Mouse (Mus musculus) CD8-positive naive resting alpha-beta T cell, adult 2 months (primary cell): ENCODE measurements around the gene Foxq1.

Experiments used
- DNase-seq, 2 experiments: peaks; one replicate each; pipeline ENCODE4 v3.0.0; 2022; ENCODE audit warnings: low read depth in 2 of 2, low spot score in 2 of 2

Foxq1 gene

DNA sequence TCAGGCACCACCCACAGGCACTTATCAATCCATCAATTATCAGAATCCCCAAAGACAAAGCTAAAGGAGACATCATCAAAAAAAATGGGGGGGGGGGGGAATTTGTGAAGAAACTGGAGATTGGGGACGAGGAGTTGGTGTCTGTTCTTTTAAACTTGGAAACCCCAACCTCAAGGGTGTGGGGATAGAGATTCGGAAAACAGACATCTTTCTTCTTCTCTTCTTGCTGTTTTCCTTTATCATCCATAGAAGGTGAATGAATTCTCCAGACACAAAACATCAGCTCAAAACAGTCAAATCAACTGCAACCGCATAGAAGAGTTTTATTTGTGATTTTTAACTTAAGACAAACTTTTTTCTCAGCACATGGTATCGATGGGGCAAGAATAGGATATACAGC is at the start of gene Foxq1:
Gene Foxq1, plus strand, starts transcription at position 301 of the 400 bp plus-strand sequence.
- DNase-seq: no peak

- no peak for DNase-seq
These were observed 49.3 kb upstream of the Foxq1 start for GRCm38 (mm10) chr13:31506494-31507167.

DNA sequence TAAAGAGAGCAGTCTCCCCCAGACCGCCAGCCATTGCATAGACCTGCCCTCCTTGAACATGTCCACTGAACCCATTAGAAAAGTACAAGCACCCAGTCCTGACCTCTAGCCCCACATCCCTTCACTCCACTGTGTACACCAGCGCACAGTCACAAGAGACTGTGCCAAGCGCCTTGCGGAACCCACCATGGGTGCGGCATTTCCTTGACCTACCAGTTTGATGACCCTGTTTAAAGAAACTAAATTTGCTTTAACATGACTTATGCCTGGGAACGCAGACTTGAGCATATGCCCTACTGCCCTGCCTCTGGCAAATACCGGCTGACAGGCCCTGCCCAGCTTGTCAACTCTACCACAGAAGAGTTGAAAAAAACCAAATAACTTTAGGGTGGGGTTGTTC is 40.7 kb upstream of the Foxq1 start:
- DNase-seq: no peak

- DNase-seq: no peak
These were observed 37.5 kb upstream of the Foxq1 start for GRCm38 (mm10) chr13:31518411-31518886.

- DNase-seq: no peak
These were observed 37.0 kb upstream of the Foxq1 start for GRCm38 (mm10) chr13:31518971-31519370.

DNA sequence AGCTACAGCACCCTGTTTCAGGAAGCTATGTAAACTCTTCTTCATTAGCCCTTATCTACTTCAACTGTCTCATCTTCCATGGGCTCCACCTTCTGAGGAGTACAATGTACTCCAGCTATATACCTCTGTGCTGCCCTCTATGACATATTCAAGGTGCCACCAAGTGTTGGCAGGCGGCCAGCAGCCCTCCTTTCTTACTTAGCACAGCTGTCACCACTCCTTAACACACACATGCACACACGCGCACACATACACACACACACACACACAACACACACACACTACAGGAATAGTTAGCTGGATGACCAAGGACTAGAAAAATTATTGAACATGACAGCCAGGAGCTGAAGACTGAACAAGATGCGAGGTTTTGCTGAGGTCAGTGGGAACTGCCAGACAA is 31.0 kb upstream of the Foxq1 start:
- no peak for DNase-seq

DNA sequence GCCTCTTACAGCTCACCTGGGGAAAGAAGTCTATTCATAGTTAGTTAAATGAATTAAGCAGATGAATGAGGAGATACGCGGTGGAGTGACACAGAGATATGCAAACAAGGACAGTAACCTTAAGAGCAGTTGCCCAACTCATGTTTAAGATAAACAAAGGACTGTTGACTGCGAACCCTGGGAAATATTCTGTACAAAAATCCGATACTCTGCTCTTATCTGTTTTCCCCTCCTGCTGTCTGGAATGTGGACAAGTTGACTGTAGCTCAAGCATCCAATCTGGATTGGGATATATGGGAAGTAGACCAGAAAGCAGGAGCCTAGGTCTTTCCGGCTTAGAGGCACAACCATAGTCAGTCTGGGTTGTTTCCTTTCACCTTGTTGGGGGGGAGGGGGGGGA is 24.7 kb upstream of the Foxq1 start:
- no peak for DNase-seq

DNA sequence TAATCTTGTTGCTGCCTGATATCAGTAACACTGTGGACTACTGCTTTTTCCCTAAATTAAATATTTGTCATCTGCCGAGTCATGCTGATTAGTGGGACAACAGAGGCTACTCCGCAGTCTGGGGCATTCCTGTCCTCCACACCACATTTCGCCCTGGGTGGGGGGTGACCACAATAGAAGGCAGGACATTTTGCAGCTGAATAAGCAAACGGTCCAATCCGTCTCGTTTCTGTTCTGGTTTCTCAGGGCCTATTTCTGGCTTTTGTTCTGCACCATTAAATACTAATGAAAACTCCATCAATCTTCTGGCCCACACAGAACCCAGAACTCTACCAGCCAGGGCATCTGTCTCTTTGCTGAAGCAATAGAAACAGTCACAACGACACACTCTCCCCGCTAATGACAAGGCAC is 24.3 kb upstream of the Foxq1 start:
- no peak for DNase-seq

- DNase-seq: no peak
These were observed 21.2 kb upstream of the Foxq1 start for GRCm38 (mm10) chr13:31534726-31535125.

DNA sequence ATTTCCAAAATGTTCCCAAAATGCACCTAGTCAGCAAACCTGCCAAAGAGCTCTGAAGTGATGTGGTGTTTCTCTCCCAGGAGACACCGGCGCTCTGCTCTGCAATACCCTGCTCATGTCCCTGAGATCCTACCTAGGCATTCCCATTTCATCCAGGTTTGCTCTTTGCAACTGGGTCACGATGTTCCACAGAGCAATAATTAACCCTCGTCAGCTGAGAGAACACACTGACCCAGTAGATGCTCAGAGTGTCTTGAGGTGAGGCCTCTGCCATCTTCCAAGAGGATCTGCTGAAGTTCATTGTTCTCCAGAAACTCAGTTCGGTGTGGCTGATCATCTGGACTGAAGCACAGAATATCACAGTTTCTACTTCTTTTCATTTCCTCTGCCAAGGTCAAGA is 12.9 kb upstream of the Foxq1 start:
- no peak for DNase-seq

DNA sequence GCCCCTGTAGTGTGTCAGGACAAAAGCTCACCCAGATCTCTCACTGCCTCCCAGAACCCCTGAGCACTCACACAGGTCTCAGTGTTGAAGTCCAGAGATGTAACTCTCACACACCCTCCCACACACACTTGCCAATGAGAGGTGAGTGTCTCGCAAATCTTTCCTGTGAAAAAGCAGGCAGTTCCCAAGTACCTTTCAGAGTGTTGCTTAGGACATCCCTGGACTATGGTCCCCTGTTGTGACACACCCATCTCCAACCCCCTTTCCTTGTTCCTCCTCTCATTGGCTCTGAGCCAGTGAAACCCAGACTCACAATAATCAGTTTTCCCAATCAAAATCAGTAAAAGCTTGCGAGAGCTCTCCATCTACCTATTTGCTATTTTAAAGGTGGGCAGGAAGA is 9.2 kb upstream of the Foxq1 start:
- DNase-seq: no peak

- no peak for DNase-seq
These were observed 8.7 kb upstream of the Foxq1 start for GRCm38 (mm10) chr13:31547204-31547603.

GRCm38 (mm10) chr13:31547610-31548009 is 8.3 kb upstream of the Foxq1 start:
- no peak for DNase-seq

GRCm38 (mm10) chr13:31556964-31557767 is 1.2 kb downstream of the Foxq1 start:
- no peak for DNase-seq

- no peak for DNase-seq
These were observed 2.0 kb downstream of the Foxq1 start for GRCm38 (mm10) chr13:31557768-31558520.

DNA sequence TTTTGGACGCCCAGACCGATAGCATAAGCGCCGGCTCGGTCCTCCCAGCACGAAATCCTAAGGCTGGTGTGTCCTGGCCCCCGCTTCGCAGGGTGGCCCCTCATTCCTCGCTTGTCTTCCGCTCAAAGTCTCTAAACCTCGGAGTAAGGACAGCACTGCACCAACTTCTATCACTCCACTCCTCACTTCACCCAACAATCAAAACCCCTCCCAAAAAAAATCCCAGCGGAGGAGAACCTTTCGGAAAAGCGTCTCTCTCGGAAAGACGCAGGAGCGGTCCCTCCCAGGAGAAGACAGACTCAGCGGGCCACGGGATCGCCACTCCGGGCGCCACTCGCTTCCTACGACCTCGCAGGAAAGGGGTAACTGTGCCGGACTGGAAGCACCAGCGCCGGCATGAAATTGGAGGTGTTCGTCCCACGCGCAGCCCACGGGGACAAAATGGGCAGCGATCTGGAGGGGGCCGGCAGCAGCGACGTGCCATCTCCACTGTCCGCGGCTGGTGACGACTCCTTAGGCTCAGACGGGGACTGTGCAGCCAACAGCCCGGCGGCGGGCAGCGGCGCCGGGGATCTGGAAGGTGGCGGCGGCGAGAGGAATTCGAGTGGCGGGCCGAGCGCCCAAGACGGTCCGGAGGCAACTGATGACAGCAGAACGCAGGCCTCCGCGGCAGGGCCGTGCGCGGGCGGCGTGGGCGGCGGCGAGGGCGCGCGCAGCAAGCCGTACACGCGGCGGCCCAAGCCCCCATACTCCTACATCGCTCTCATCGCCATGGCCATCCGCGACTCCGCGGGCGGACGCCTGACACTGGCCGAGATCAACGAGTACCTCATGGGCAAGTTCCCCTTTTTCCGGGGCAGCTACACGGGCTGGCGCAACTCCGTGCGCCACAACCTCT is 2.8 kb downstream of the Foxq1 start, which contains the start of gene A530084C06Rik:
Gene A530084C06Rik, minus strand, starts transcription at position 813 of the 898 bp plus-strand sequence.
- DNase-seq: no peak

GRCm38 (mm10) chr13:31559419-31560144 is 3.6 kb downstream of the Foxq1 start:
- no peak for DNase-seq

DNA sequence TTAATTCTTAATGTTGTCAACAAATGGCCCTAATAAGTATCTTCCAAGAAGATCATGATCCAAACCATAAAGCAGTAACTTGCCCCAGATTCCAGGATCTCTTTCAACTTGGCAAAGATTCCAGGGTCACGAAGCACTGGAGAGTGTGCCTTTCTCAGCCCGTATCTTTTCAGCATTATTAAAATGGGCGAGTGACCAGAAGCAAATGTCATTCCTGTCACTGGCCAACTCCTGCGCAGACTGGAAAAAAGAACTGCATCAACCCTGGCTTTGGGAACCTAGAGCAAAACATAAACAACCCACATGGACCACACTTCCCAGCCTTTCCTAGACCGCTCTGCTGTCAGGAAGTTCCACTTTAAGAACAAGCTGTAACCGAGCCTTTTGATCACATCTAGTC is 8.5 kb downstream of the Foxq1 start:
- DNase-seq: no peak

- no peak for DNase-seq
These were observed 11.2 kb downstream of the Foxq1 start for GRCm38 (mm10) chr13:31567099-31567498.
